Mouse (Mus musculus) heart, embryonic 15.5 days (tissue): ENCODE results near the gene Sfxn5. TPM values are rescaled to one million over a fixed set of nuclear protein-coding genes. Genes with fewer than 3 reads are reported as not detected.
A peak's percentile ranks its signal among the peaks of the same experiment; 100 is the strongest.

Source experiments
- ATAC-seq: fragments of 200-750 bp; cut with Nextera tagmentation; replicated peaks from 2 replicates; pipeline ENCODE4 v1.8.0; 2017; ENCODE audit warnings: low read depth, moderate TSS enrichment; ENCODE audit not compliant: insufficient number of reproducible peaks, insufficient read depth, low FRiP score
- H3K27ac ChIP-seq: fragments of 300-500 bp; sonication (generic); 2 replicates; pipeline ENCODE4 v1.5.1; 2015; ENCODE audit warnings: mild to moderate bottlenecking, inconsistent platforms
- H3K27me3 ChIP-seq: fragments of 300-500 bp; sonication (generic); 2 replicates; pipeline ENCODE4 v1.6.1; 2015; ENCODE audit warnings: inconsistent platforms
- H3K36me3 ChIP-seq: fragments of 300-500 bp; sonication (generic); 2 replicates; pipeline ENCODE4 v1.6.1; 2015; ENCODE audit warnings: mild to moderate bottlenecking, inconsistent platforms
- H3K4me1 ChIP-seq: fragments of 300-500 bp; sonication (generic); replicated peaks from 2 replicates; pipeline ENCODE4 v1.6.1; 2015; ENCODE audit warnings: inconsistent platforms
- H3K4me2 ChIP-seq: fragments of 300-500 bp; sonication (generic); 2 replicates; pipeline ENCODE4 v1.6.1; 2015; ENCODE audit warnings: inconsistent platforms, mild to moderate bottlenecking, moderate library complexity
- H3K4me3 ChIP-seq: fragments of 300-500 bp; sonication (generic); 2 replicates; pipeline ENCODE4 v1.5.1; 2015; ENCODE audit warnings: mild to moderate bottlenecking, inconsistent platforms
- H3K9ac ChIP-seq: fragments of 300-500 bp; sonication (generic); 2 replicates; pipeline ENCODE4 v1.6.1; 2015; ENCODE audit warnings: mild to moderate bottlenecking, inconsistent platforms
- H3K9me3 ChIP-seq: fragments of 300-500 bp; sonication (generic); replicated peaks from 2 replicates; pipeline ENCODE4 v1.6.1; 2016; ENCODE audit warnings: inconsistent platforms
- WGBS: fragments of 180-500 bp; shearing (Covaris S2); methylation state at CpG from one replicate; pipeline ENCODE4 v1.1.7; 2015; ENCODE audit warnings: mixed read lengths; 5-methylcytosine and 5-hydroxymethylcytosine counted together
- polyA plus RNA-seq: library from polyadenylated mRNA; unstranded; fragments of >200 nt; fragmentation: Nextera tagmentation; extraction: Ambion mirVana; gene quantifications from 2 replicates; pipeline ENCODE4 v1.2.1, GENCODE M21; 2015

Gene Sfxn5
- polyA plus RNA-seq, 1 experiment from 2014 or later = 3.7 TPM

DNA sequence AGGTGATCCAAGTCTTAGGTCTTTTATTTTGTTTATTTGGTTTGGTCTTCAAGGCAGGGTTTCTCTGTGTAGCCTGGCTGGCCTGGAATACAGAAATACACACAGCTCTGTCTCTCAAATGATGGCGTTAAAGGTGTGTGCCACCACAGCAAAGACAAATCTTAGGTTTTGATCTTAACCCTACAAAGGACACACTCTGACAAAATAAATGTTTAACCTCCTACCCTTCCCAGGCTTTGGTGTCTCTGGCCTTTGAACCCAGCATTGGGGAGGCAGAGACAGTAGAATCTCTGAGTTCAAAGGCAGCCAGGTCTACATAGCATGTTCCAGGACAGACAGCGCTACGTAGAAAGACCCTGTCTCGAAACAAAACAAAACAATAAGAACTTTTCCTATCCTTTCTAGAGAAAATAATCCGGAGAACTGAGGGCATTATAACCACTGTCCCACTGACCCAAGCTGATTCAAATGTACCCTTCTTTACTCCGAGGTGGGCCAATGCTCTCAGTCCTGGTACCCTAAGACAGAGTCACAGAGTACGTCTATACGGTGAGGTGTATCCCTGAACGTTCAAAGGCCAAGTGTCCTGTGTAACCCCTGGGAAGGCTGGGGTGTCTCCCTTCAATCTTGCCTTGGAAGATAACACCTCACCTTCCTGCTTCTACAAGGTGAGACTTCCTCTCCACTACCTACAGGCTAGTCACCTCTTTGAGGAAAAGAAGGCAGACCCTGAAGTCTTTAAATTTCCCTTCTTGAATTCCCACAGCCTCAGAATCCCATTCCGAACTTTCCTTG is 40.0 kb upstream of the Sfxn5 start:
- Histone ChIP-seq H3K9ac (peak overlapping the region; percentile 97), H3K4me1 (peaks cover 57% of the 10 kb centered on the region), H3K9me3 (no peaks in the 10 kb centered on the region), H3K4me2 (peak overlapping the region; percentile 76), H3K27ac (peak overlapping the region; percentile 90), H3K4me3 (peak overlapping the region; percentile 92), H3K27me3 (no peaks in the 10 kb centered on the region), H3K36me3 (no peaks in the 10 kb centered on the region)
- ATAC-seq = no peak
- 60% methylated on average over 10 of the region's 10 CpGs for WGBS

GRCm38 (mm10) chr6:85372496-85372895 is 39.3 kb upstream of the Sfxn5 start:
- 46% methylated on average over 2 of the region's 2 CpGs for WGBS
- H3K4me2 ChIP-seq = peak overlapping the region; percentile 76
- peak overlapping the region; percentile 97 for H3K9ac ChIP-seq
- H3K36me3 ChIP-seq = no peaks in the 10 kb centered on the region
- H3K27me3 ChIP-seq = no peaks in the 10 kb centered on the region
- H3K4me1 ChIP-seq = peaks cover 61% of the 10 kb centered on the region
- H3K27ac ChIP-seq = peak overlapping the region; percentile 90
- no peaks in the 10 kb centered on the region for H3K9me3 ChIP-seq
- peak overlapping the region; percentile 92 for H3K4me3 ChIP-seq
- ATAC-seq = no peak

DNA sequence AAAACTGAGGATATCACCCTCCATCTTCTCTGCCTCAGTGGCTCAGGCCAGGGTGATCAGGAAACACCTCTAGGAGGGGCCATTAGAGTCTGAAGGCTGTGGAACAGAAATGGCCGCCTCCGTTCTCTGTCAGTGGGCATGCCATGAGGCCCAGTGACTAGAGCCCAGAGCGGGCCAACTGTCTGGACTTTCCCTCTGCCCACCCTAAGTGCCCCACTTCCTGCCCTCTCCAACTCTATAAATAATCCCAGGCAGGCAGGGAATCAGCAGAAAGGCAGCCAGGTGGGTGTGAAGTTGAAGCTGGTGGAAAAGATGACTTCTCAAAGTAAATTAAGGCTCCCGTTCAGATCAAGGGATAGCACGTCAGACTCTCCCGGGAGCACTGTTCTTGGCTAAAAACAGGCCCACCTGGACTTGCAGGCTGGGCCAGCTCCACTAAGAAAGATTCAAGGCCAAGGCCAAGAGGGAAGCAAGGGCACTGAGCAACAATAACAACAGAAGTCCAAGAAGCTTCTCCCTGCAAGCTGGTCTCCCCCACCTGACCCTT is 38.7 kb upstream of the Sfxn5 start:
- H3K27ac ChIP-seq = peak overlapping the region; percentile 90
- H3K4me3 ChIP-seq = peak overlapping the region; percentile 92
- H3K27me3 ChIP-seq = no peaks in the 10 kb centered on the region
- H3K36me3 ChIP-seq = no peaks in the 10 kb centered on the region
- peak overlapping the region; percentile 76 for H3K4me2 ChIP-seq
- WGBS = 44% methylated on average over 6 of the region's 6 CpGs
- H3K4me1 ChIP-seq = peaks cover 67% of the 10 kb centered on the region
- no peaks in the 10 kb centered on the region for H3K9me3 ChIP-seq
- no peak for ATAC-seq
- peak overlapping the region; percentile 97 for H3K9ac ChIP-seq

DNA sequence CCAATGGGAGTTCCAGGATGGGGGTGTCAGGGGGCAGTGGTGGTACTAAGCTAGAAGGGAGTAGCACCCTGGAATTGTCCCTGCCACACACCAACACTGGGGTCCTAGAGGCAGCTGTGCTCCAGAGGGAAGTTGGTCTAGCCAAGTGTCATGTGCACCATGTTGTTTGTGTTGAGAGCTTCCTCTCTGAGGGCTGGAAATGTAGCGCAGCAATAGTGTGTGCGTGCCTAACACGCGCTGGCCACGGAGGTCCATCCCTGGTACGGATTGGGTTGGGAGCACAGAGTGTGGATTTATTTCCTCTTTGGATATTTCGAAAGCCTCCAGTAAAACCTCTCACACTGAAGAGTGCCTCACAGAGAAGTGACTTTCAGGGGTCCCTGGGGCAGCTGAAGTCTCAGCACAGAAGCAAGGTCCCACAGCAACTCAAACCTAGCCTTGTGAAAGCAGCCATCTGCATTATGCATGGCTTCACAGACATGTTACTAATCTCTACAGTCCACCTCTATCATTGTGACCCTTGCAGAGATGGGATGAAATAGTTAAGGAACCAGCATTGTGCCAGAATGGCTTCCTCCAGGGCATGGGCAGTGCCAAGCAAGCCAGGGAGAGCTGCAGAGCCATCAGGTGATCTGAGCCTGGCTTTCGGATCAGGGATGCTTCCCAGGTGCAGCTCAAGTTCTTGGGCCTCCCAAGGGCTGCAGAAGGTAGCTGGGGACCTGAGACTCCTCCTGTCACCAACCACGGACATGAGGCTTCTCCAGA is 37.6 kb upstream of the Sfxn5 start:
- Histone ChIP-seq H3K4me2 (peak overlapping the region; percentile 76), H3K9ac (0 out of 2 replicates have a peak overlapping the region, but pooled peaks have one; percentile 5), H3K27me3 (no peaks in the 10 kb centered on the region), H3K9me3 (no peaks in the 10 kb centered on the region), H3K27ac (peak overlapping the region; percentile 93), H3K4me1 (peaks cover 78% of the 10 kb centered on the region), H3K4me3 (peak overlapping the region; percentile 92; the same call in 1 of the 2 replicates), H3K36me3 (no peaks in the 10 kb centered on the region)
- 94% methylated on average over 9 of the region's 9 CpGs for WGBS
- ATAC-seq = no peak

GRCm38 (mm10) chr6:85370041-85370440 is 36.8 kb upstream of the Sfxn5 start:
- Histone ChIP-seq H3K9me3 (no peaks in the 10 kb centered on the region), H3K9ac (no peak overlapping the region), H3K27ac (peak overlapping the region; percentile 93), H3K4me1 (peaks cover 82% of the 10 kb centered on the region), H3K36me3 (no peaks in the 10 kb centered on the region), H3K27me3 (no peaks in the 10 kb centered on the region), H3K4me3 (no peak overlapping the region), H3K4me2 (peak overlapping the region; percentile 47; the same call in 1 of the 2 replicates)
- 67% methylated on average over 5 of the region's 5 CpGs for WGBS
- ATAC-seq = no peak

GRCm38 (mm10) chr6:85369181-85369860 is 36.1 kb upstream of the Sfxn5 start:
- ATAC-seq = no peak
- H3K27ac ChIP-seq = peak overlapping the region; percentile 93
- peak overlapping the region; percentile 25; the same call in 1 of the 2 replicates for H3K9ac ChIP-seq
- peak overlapping the region; percentile 9; the same call in 1 of the 2 replicates for H3K4me3 ChIP-seq
- peaks cover 88% of the 10 kb centered on the region for H3K4me1 ChIP-seq
- no peaks in the 10 kb centered on the region for H3K36me3 ChIP-seq
- no peaks in the 10 kb centered on the region for H3K27me3 ChIP-seq
- H3K9me3 ChIP-seq = no peaks in the 10 kb centered on the region
- peak overlapping the region; percentile 47 for H3K4me2 ChIP-seq
- WGBS = 36% methylated on average over 5 of the region's 5 CpGs

- peak overlapping the region; percentile 93 for H3K27ac ChIP-seq
- H3K4me2 ChIP-seq = peak overlapping the region; percentile 47
- H3K9me3 ChIP-seq = no peaks in the 10 kb centered on the region
- 0 out of 2 replicates have a peak overlapping the region, but pooled peaks have one; percentile 25 for H3K9ac ChIP-seq
- no peak for ATAC-seq
- H3K4me1 ChIP-seq = peaks cover 92% of the 10 kb centered on the region
- peak overlapping the region; percentile 9; the same call in 1 of the 2 replicates for H3K4me3 ChIP-seq
- no peaks in the 10 kb centered on the region for H3K36me3 ChIP-seq
- no peaks in the 10 kb centered on the region for H3K27me3 ChIP-seq
- 61% methylated on average over 5 of the region's 5 CpGs for WGBS
Measured at GRCm38 (mm10) chr6:85368722-85369121, 35.5 kb upstream of the Sfxn5 start.

DNA sequence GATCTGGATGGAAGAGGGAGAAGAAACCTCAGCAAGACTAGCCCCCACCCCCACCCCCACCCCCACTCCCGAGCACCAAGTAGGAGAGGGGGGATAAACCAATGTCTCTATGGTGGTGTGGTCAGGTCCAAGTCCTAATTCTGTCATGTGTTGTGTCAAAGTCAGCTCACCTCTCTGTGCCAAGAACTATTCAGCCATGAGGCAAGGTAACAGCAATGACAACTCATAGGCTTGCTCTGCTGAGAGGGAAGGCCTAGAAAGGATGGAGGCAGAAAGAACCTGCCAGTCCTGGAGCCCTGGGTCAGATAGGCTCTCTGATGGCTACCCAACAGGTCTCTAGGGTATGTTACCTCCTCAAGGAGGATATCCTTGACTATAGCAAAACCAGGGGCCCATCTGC is 34.9 kb upstream of the Sfxn5 start:
- no peak overlapping the region for H3K9ac ChIP-seq
- no peak overlapping the region for H3K4me3 ChIP-seq
- H3K9me3 ChIP-seq = no peaks in the 10 kb centered on the region
- no peaks in the 10 kb centered on the region for H3K36me3 ChIP-seq
- H3K27me3 ChIP-seq = no peaks in the 10 kb centered on the region
- WGBS = 81% methylated on average over 1 of the region's 1 CpGs
- ATAC-seq = no peak
- H3K4me1 ChIP-seq = peaks cover 97% of the 10 kb centered on the region
- H3K4me2 ChIP-seq = peak overlapping the region; percentile 47
- H3K27ac ChIP-seq = peak overlapping the region; percentile 93

DNA sequence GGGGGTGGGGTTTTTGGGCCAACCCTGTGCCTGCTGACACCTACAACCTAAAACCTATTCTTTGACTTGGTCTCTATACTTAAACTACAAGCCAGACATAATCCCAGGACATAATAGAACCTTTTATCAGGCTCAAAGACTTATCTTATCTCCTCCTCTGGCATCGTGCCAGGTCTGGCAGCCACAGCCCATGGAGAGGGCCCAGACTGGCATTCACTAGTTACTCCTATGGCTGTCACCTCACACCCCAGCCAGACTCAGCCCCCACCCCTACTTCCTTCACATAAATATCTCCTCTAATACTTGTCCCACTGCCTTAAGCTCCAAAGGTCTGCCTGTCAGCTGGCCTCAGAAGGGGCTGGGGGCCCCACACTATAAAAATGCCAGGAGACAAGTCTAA is 33.2 kb upstream of the Sfxn5 start:
- Histone ChIP-seq H3K4me2 (peak overlapping the region; percentile 47), H3K36me3 (no peaks in the 10 kb centered on the region), H3K9ac (no peak overlapping the region; the same call in 1 of the 2 replicates), H3K4me1 (peaks cover 96% of the 10 kb centered on the region), H3K9me3 (no peaks in the 10 kb centered on the region), H3K4me3 (peak overlapping the region; percentile 9; the same call in 1 of the 2 replicates), H3K27me3 (no peaks in the 10 kb centered on the region), H3K27ac (peak overlapping the region; percentile 93)
- 12% methylated on average over 1 of the region's 1 CpGs for WGBS
- peak; percentile 78 for ATAC-seq

DNA sequence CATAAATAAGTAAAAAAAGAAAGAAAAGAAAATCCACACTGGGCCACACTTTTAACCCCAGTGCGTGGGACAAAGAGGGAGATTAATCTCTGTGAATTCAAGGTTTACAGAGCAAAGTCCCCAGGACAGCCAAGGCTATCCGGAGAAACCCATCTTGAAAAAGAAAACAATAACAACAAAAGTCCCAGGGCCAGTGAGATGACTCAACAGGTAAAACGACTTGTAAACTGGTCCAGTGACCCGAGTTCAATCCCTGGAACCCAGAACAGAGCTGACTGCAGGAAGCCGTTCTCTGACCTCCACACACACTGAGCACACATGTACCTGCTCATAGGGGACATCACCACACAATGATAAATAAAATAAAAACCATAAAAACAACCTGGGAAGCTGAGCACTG is 31.2 kb upstream of the Sfxn5 start:
- 69% methylated on average over 5 of the region's 5 CpGs for WGBS
- Histone ChIP-seq H3K27ac (peak overlapping the region; percentile 93), H3K9me3 (no peaks in the 10 kb centered on the region), H3K36me3 (no peaks in the 10 kb centered on the region), H3K4me1 (peaks cover 84% of the 10 kb centered on the region), H3K27me3 (no peaks in the 10 kb centered on the region), H3K4me2 (no peak overlapping the region), H3K4me3 (no peak overlapping the region), H3K9ac (no peak overlapping the region)
- no peak for ATAC-seq

- no peak overlapping the region for H3K9ac ChIP-seq
- H3K36me3 ChIP-seq = no peaks in the 10 kb centered on the region
- peaks cover 81% of the 10 kb centered on the region for H3K4me1 ChIP-seq
- peak overlapping the region; percentile 93 for H3K27ac ChIP-seq
- H3K9me3 ChIP-seq = no peaks in the 10 kb centered on the region
- no peaks in the 10 kb centered on the region for H3K27me3 ChIP-seq
- WGBS = 37% methylated on average over 4 of the region's 4 CpGs
- H3K4me3 ChIP-seq = no peak overlapping the region
- H3K4me2 ChIP-seq = no peak overlapping the region
- no peak for ATAC-seq
Measured at GRCm38 (mm10) chr6:85363906-85364260, 30.7 kb upstream of the Sfxn5 start.
